Mouse (Mus musculus) heart, adult 2 months (tissue): ENCODE data around the gene Nrxn2.

Experiments used
- CTCF ChIP-seq: fragments of 200-600 bp; IDR thresholded peaks from 2 replicates; pipeline ENCODE4 v1.8.1; 2022; ENCODE audit warnings: antibody characterized with exemption, mild to moderate bottlenecking, moderate library complexity
- POLR2A ChIP-seq: fragments of 200-500 bp; IDR thresholded peaks from 2 replicates; pipeline ENCODE4 v1.6.1; 2011; ENCODE audit warnings: mild to moderate bottlenecking, low read depth, low read length, control low read depth; ENCODE audit not compliant: insufficient read depth

DNA sequence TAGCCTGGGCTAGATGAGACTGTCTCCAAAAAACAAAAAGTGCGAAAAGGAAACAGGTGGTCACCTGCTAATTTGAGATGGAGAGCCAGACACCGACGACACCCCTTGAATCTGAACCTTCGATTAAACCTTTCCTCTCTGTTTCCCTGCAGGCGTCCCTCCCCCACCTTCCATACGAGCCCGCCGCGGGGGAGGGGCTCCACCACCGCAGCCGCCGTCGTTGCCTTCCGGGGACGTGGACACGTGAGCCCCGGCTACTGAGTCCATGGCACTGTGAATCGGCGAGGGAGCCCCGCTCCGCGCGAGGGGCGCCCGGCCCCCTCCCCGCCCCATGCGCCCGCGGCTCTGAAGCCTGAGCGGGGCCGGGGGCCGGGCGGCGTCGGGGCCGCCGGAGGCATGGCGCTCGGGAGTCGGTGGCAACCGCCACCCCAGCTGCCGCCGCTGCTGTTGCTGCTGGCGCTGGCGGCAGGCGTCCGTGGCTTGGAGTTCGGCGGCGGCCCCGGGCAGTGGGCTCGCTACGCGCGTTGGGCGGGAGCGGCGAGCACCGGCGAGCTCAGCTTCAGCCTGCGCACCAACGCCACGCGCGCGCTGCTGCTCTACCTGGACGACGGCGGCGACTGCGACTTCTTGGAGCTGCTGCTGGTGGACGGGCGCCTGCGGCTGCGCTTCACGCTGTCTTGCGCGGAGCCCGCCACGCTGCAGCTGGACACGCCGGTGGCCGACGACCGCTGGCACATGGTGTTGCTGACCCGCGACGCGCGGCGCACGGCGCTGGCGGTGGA is 9.3 kb downstream of the Nrxn2 start:
- TF ChIP-seq POLR2A (no peak), CTCF (no peak)
